Mouse (Mus musculus): ENCODE results near the gene Btg1-ps2. TPM values are rescaled to one million over a fixed set of nuclear protein-coding genes. Genes with fewer than 3 reads are reported as not detected.

Gene Btg1-ps2
- polyA plus RNA-seq, 1 experiment from 2014 or later: not detected

Other genes with a start within 250 kb of the Btg1-ps2 start
- gene Rhox5, start 238.3 kb downstream of the Btg1-ps2 start, polyA plus RNA-seq (2014; fragmentation: Nextera tagmentation; extraction: Ambion mirVana): 0.59 and 0.67 TPM in 2 replicates
- not detected in 2 replicates for gene Rhox6, start 216.2 kb downstream of the Btg1-ps2 start, polyA plus RNA-seq (2014; fragmentation: Nextera tagmentation; extraction: Ambion mirVana)
- not detected in 2 replicates for gene Rhox7a, start 211.4 kb downstream of the Btg1-ps2 start, polyA plus RNA-seq (2014; fragmentation: Nextera tagmentation; extraction: Ambion mirVana)
- not detected in 2 replicates for gene Rhox8, start 164.2 kb downstream of the Btg1-ps2 start, polyA plus RNA-seq (2014; fragmentation: Nextera tagmentation; extraction: Ambion mirVana)
- not detected in 2 replicates for gene Rhox7b, start 145.9 kb downstream of the Btg1-ps2 start, polyA plus RNA-seq (2014; fragmentation: Nextera tagmentation; extraction: Ambion mirVana)
- not detected in 2 replicates for gene Rhox9, start 141.3 kb downstream of the Btg1-ps2 start, polyA plus RNA-seq (2014; fragmentation: Nextera tagmentation; extraction: Ambion mirVana)
- not detected in 2 replicates for gene Btg1-ps1, start 24.3 kb downstream of the Btg1-ps2 start, polyA plus RNA-seq (2014; fragmentation: Nextera tagmentation; extraction: Ambion mirVana)
- not detected in 2 replicates for gene Rhox10, start 23.4 kb upstream of the Btg1-ps2 start, polyA plus RNA-seq (2014; fragmentation: Nextera tagmentation; extraction: Ambion mirVana)
- not detected in 2 replicates for gene Rhox11, start 42.0 kb upstream of the Btg1-ps2 start, polyA plus RNA-seq (2014; fragmentation: Nextera tagmentation; extraction: Ambion mirVana)
- not detected in 2 replicates for gene Rhox12, start 67.8 kb upstream of the Btg1-ps2 start, polyA plus RNA-seq (2014; fragmentation: Nextera tagmentation; extraction: Ambion mirVana)
- not detected in 2 replicates for gene Rhox13, start 78.1 kb upstream of the Btg1-ps2 start, polyA plus RNA-seq (2014; fragmentation: Nextera tagmentation; extraction: Ambion mirVana)
- gene Zbtb33, start 146.7 kb upstream of the Btg1-ps2 start, polyA plus RNA-seq (2014; fragmentation: Nextera tagmentation; extraction: Ambion mirVana): 6.6 and 7.7 TPM in 2 replicates
- 46.9 and 50.0 TPM in 2 replicates for gene Tmem255a, start 209.3 kb upstream of the Btg1-ps2 start, polyA plus RNA-seq (2014; fragmentation: Nextera tagmentation; extraction: Ambion mirVana)